Mouse (Mus musculus) adipocyte (in vitro differentiated cells): ENCODE results near the gene Creld1.
A peak's percentile ranks its signal among the peaks of the same experiment; 100 is the strongest.

Source experiments
- DNase-seq: peaks from one replicate; pipeline ENCODE4 v3.0.0-alpha.2; 2016; ENCODE audit warnings: low spot score

Creld1 gene

DNA sequence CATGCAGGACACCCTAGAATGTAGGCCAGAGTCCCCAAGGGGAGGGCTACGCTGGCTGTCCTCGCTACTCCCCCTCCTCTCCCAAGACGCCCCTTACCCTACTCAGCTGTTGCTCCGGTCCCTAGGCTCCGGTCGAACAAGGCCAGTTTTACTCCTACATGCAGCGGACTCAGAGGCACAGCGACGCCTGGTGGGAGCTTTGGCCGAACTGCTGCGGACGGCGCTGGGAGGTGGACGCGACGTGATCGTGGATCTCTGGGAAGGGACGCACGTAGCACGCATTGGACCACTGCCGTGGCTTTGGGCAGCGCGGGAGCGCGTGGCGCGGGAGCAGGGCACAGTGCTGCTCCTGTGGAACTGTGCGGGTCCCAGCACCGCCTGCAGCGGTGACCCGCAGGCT lies 13.7 kb upstream of the Creld1 start:
- peak; percentile 64 for DNase-seq

DNA sequence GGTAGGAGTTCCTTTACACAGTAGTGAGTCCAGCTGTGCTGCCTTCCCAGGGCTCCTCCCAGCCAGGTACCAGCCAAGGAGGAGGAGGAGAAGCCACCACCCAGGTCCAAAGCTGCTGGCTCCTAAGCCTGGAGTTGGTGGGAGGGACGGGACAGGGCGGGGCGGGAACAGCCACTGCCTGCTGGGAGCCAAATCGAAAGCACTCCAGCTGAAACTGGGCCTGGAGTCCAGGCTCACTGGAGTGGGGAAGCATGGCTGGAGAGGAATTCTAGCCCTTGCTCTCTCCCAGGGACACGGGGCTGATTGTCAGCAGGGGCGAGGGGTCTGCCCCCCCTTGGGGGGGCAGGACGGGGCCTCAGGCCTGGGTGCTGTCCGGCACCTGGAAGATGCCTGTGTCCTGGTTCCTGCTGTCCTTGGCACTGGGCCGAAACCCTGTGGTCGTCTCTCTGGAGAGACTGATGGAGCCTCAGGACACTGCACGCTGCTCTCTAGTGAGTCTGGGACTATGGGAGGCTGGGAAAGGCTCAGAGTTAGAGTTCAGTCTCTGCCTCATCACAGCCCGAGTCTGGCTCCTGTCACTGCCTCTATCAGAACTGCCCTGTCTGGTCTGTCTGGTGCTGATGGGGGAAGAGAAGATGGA lies 11.7 kb upstream of the Creld1 start, which contains the start of gene Il17rc:
TSS of gene Il17rc (plus strand) at position 131 of the 640 bp plus-strand sequence.
- DNase-seq: peak; percentile 90

DNA sequence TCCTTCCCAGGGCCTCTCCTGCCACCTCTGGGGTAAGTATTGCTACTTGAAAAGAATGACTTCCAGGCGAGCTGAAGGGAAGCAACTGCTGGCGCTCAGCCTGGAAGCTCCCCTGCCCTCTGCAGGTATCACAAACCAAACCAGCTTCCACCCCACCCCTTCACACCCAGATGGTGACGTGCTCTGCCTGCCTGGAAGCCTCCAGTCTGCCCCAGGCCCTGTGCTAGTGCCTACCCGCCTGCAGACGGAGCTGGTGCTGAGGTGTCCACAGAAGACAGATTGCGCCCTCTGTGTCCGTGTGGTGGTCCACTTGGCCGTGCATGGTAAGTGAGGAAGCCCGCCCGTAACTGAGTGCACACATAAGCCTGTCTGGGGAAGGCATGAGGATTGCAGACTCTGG lies 11.0 kb upstream of the Creld1 start:
- no peak for DNase-seq

DNA sequence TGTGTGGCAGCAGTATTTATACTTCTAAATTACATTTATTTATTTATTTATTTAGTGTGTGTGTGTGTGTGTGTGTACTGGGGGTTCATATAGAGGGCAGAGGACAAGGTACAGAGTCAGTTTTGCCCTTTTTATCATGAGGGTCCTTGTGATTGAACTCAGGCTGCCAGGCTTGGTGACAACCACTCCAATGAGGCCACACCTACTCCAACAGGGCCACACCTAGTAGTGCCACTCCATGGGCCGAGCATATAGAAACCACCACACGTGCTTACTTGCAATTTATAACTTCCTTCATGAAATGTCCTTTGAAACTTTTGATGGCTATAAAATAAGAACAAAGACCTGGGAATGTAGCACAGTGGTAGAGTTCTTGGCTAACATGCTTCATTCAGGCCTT lies 9.9 kb upstream of the Creld1 start:
- DNase-seq: no peak

GRCm38 (mm10) chr6:113473715-113474114 lies 9.4 kb upstream of the Creld1 start:
- no peak for DNase-seq

- no peak for DNase-seq
Observed at GRCm38 (mm10) chr6:113477353-113477752, 5.7 kb upstream of the Creld1 start.

DNA sequence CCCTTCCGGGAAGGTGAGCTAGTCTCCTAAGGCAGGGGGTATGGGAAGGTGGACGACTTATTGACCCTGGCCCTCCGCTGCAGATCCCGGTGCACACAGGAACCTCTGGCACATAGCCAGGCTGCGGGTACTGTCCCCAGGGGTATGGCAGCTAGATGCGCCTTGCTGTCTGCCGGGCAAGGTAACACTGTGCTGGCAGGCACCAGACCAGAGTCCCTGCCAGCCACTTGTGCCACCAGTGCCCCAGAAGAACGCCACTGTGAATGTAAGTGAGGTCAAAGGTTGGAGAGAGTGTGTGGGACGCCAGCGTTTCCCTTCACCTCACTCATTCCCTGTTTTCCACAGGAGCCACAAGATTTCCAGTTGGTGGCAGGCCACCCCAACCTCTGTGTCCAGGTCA lies 4.2 kb upstream of the Creld1 start:
- DNase-seq: no peak

GRCm38 (mm10) chr6:113480555-113481373 lies 2.3 kb upstream of the Creld1 start:
- DNase-seq: peak; percentile 78

DNA sequence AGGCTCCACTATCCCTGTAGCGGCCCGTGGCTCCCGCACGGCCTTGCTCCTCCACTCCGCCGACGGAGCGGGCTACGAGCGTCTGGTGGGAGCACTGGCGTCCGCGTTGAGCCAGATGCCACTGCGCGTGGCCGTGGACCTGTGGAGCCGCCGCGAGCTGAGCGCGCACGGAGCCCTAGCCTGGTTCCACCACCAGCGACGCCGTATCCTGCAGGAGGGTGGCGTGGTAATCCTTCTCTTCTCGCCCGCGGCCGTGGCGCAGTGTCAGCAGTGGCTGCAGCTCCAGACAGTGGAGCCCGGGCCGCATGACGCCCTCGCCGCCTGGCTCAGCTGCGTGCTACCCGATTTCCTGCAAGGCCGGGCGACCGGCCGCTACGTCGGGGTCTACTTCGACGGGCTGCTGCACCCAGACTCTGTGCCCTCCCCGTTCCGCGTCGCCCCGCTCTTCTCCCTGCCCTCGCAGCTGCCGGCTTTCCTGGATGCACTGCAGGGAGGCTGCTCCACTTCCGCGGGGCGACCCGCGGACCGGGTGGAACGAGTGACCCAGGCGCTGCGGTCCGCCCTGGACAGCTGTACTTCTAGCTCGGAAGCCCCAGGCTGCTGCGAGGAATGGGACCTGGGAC lies 509 bp upstream of the Creld1 start:
- no peak for DNase-seq

DNA sequence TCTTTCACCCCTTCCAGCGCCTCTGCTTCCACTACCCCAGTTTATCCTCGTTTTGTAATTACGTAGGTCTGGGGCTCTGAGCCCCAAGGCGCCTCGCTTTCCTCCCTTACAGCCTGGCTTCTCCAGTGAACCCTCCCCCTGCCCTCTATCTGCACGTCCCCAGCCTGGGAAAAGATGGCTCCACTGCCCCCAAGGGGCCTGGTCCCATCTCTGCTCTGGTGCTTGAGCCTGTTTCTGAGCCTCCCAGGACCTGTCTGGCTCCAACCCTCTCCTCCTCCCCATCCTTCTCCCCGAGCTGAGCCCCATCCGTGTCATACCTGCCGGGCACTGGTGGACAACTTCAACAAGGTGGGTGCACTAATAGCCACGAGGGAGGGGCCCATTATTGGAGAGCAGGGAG lies 632 bp downstream of the Creld1 start:
- DNase-seq: no peak

DNA sequence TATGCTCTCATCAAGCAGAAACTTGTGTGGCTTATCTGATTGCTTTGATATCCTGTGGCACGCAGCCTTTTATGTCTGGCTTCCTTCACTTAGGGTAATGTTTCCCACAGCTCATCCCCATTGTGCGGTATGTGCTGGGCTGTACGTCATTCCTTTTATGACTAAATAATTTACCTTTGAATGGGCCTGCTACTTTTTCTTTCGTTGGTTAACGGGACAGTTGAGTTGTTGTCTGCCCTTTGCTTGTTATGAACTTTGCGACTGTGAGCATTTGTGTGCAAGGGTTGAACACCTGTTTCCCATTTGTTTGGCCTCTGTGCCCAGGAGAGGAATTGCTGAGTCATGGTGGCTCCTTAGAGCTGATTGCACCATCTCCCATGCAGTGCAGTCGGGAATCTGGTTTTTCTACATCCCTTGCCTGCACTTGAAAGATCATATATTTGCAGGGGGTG lies 4.1 kb downstream of the Creld1 start:
- peak; percentile 91 for DNase-seq

GRCm38 (mm10) chr6:113489410-113489809 lies 6.3 kb downstream of the Creld1 start:
- DNase-seq: no peak

GRCm38 (mm10) chr6:113492101-113492864 lies 9.2 kb downstream of the Creld1 start:
- no peak for DNase-seq

GRCm38 (mm10) chr6:113494258-113494788 lies 11.2 kb downstream of the Creld1 start:
- DNase-seq: no peak

DNA sequence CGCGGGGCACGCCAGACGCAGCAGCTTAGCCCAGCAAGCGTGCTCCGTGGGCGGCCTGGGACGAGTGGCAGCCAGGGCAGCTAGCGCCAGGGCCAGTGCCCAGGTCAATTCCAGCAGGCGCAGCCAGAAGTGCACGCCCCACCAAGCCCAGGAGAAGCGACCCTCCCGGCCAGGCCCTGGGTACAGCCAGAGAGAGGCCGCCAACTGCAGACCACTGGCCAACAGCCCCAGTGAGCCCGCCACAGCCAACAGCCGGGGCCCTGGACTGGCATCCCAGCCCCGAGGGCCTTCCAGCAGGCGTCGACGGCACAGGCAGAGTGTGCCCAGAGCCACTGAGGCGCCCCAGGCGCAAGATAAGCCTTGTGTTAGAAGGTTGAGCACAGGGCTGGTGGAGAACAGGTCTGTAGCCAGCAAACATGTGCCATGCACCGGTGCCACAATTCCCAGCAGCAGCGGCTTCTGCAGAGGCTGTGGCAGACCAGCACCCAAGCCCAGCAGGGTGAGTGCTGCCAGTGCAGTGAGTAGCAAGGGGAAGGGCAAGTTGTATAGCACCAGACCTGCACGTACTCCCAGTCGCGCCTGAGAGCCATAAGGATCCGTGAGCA lies 12.1 kb downstream of the Creld1 start:
- DNase-seq: no peak

DNA sequence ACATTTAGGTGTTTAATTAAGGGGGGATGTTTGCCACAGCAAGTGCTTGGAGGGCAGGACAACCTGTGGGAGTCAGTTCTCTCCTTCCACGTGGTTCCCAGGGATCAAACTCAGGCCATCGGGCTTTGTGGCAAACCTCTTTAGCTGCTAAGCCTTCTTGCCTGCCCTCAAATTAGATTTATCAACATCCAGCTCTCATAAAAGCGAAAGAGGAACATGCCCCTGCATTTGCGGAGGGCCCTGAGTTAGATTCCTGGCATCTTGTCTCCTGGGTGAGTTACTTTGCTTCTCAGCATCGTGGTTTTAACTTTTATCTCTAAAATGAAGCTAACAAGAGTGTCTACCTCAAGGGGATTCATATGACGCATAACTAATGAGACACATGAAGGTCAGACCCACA lies 16.2 kb downstream of the Creld1 start:
- no peak for DNase-seq

- DNase-seq: no peak
Observed at GRCm38 (mm10) chr6:113501388-113502084, 18.4 kb downstream of the Creld1 start, which contains the start of gene Prrt3. TSS of gene Prrt3 (minus strand) at chr6:113501931.

DNA sequence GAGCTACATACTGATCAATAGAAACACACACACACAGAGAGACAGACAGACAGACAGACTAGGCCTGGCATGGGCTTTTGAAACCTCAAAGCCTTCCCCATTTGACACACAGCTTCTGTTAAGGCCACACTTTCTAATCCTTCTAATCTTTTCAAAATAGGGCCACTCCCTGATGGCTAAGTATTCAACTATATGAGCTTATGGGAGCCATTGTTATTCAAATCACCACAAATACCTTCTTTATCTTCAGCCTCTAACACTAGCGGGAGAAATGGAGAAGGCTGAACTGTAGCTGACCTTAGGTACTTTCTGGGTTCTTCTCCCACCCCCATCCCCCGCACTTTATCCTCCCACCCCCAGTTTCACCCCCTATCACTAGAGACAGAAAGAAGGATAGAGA lies 19.7 kb downstream of the Creld1 start:
- no peak for DNase-seq

DNA sequence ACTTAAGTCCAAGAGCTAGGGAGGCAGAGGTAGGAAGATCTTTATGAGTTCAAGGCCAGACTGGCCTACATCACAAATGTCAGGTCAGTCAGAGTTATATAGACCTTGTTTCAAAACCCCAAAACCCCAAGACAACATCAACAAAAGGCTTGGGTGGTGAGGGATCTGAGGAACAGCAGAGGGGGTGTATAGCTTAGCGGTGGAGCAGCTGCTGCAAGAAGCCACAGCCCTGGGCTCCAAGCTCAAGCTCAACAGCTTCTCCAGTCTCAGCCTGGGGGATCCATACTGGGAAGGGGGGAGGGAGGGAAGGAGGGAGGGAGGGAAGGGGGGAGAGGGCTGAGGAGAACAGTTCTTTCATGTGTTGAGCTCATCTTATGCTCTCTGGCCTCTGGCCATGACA lies 22.6 kb downstream of the Creld1 start:
- DNase-seq: no peak

GRCm38 (mm10) chr6:113507130-113507529 lies 24.0 kb downstream of the Creld1 start:
- DNase-seq: no peak
